Mouse (Mus musculus) stomach, postnatal 0 days (tissue): ENCODE measurements at regions not wholly inside any gene's neighbourhood (a gene's known extent, or its start where the extent isn't known, plus 50 kb on each side); places are given as distances from the start of the nearest gene placed in this dataset.

ENCODE experiments used
- ATAC-seq: fragments of 200-750 bp; cut with Nextera tagmentation; 2 replicates; pipeline ENCODE4 v1.8.0; 2017; ENCODE audit not compliant: low FRiP score, low TSS enrichment
- DNase-seq: peaks from one replicate; pipeline ENCODE4 v3.0.0-alpha.2; 2016; ENCODE audit warnings: low spot score
- H3K27ac ChIP-seq: fragments of 300-500 bp; sonication (generic); replicated peaks from 2 replicates; pipeline ENCODE4 v1.5.1; 2014; ENCODE audit warnings: mild to moderate bottlenecking, control low read depth
- H3K27me3 ChIP-seq: fragments of 300-500 bp; sonication (generic); 2 replicates; pipeline ENCODE4 v1.6.1; 2014; ENCODE audit warnings: low read length; ENCODE audit not compliant: control insufficient read depth, insufficient read depth
- H3K36me3 ChIP-seq: fragments of 300-500 bp; sonication (generic); 2 replicates; pipeline ENCODE4 v1.6.1; 2014; ENCODE audit warnings: low read length, mixed read lengths; ENCODE audit not compliant: control insufficient read depth, insufficient read depth
- H3K4me1 ChIP-seq: fragments of 300-500 bp; sonication (generic); replicated peaks from 2 replicates; pipeline ENCODE4 v1.6.1; 2014; ENCODE audit warnings: antibody characterized with exemption; ENCODE audit not compliant: control insufficient read depth, insufficient read depth
- H3K4me2 ChIP-seq: fragments of 300-500 bp; sonication (generic); replicated peaks from 2 replicates; pipeline ENCODE4 v1.6.1; 2014; ENCODE audit warnings: low read depth, mild to moderate bottlenecking, control low read depth, moderate library complexity
- H3K4me3 ChIP-seq: fragments of 300-500 bp; sonication (generic); 2 replicates; pipeline ENCODE4 v1.5.1; 2014; ENCODE audit warnings: low read depth, low read length, control low read depth
- H3K9ac ChIP-seq: fragments of 300-500 bp; sonication (generic); 2 replicates; pipeline ENCODE4 v1.6.1; 2014; ENCODE audit warnings: mild to moderate bottlenecking, low read length, control low read depth, mixed read lengths
- H3K9me3 ChIP-seq: fragments of 300-500 bp; sonication (generic); 2 replicates; pipeline ENCODE4 v1.6.1; 2016; ENCODE audit warnings: low read length; ENCODE audit not compliant: control insufficient read depth
- CTCF ChIP-seq: IDR thresholded peaks from 2 replicates; pipeline ENCODE4 v1.5.1; 2016; ENCODE audit warnings: antibody characterized with exemption, low read depth, mild to moderate bottlenecking, moderate library complexity
- EP300 ChIP-seq: optimal IDR thresholded peaks from 2 replicates; pipeline ENCODE3; 2016; ENCODE audit warnings: antibody characterized with exemption
- WGBS: fragments of 180-500 bp; shearing (Covaris S2); extraction: QIAGEN DNeasy Blood & Tissue Kit; methylation state at CpG from one replicate; pipeline ENCODE4 v1.1.7; 2014; 5-methylcytosine and 5-hydroxymethylcytosine counted together

- H3K4me1 ChIP-seq, result no peaks in the 10 kb centered on the region
- H3K27me3 ChIP-seq, result no peaks in the 10 kb centered on the region
- H3K9me3 ChIP-seq, result no peaks in the 10 kb centered on the region
- no peak for ATAC-seq
- no peak overlapping the region for H3K27ac ChIP-seq
- no peak for TF ChIP-seq EP300
- TF ChIP-seq CTCF, result no peak
- DNase-seq, result no peak
- H3K4me3 ChIP-seq, result no peak overlapping the region
- H3K4me2 ChIP-seq, result no peak overlapping the region
- 69% methylated on average over 4 of the region's 4 CpGs for WGBS
- no peaks in the 10 kb centered on the region for H3K36me3 ChIP-seq
- H3K9ac ChIP-seq, result no peak overlapping the region
These were observed 87.3 kb upstream of the Ahi1 start for GRCm38 (mm10) chr10:20865031-20865430.

- ATAC-seq (no peak), DNase-seq (no peak)
- no peaks in the 10 kb centered on the region for H3K4me1 ChIP-seq
- H3K27ac ChIP-seq, result no peak overlapping the region
- no peak overlapping the region for H3K4me2 ChIP-seq
- H3K36me3 ChIP-seq, result no peaks in the 10 kb centered on the region
- no peak overlapping the region for H3K4me3 ChIP-seq
- no peaks in the 10 kb centered on the region for H3K27me3 ChIP-seq
- no peaks in the 10 kb centered on the region for H3K9me3 ChIP-seq
- no peak for TF ChIP-seq CTCF
- TF ChIP-seq EP300, result no peak
- WGBS, result 92% methylated on average over 4 of the region's 4 CpGs
- no peak overlapping the region for H3K9ac ChIP-seq
These were observed 94.9 kb upstream of the Ahi1 start for GRCm38 (mm10) chr10:20857413-20857812.

GRCm38 (mm10) chr10:20854621-20855363 lies 97.6 kb upstream of the Ahi1 start:
- 23% methylated on average over 14 of the region's 14 CpGs for WGBS
- Histone ChIP-seq H3K4me3 (peak overlapping the region; percentile 10; the same call in 1 of the 2 replicates), H3K9ac (no peak overlapping the region), H3K4me2 (peak overlapping the region; percentile 31), H3K9me3 (no peaks in the 10 kb centered on the region), H3K36me3 (no peaks in the 10 kb centered on the region), H3K4me1 (no peaks in the 10 kb centered on the region), H3K27ac (no peak overlapping the region), H3K27me3 (no peaks in the 10 kb centered on the region)
- ATAC-seq (peak; percentile 35; the same call in 1 of the 2 replicates), DNase-seq (no peak)
- TF ChIP-seq EP300, result no peak
- no peak for TF ChIP-seq CTCF

GRCm38 (mm10) chr10:20847287-20847686 lies 105.1 kb upstream of the Ahi1 start:
- ATAC-seq (no peak), DNase-seq (no peak)
- H3K4me3 ChIP-seq, result no peak overlapping the region
- H3K4me2 ChIP-seq, result no peak overlapping the region
- 80% methylated on average over 8 of the region's 8 CpGs for WGBS
- no peaks in the 10 kb centered on the region for H3K9me3 ChIP-seq
- no peaks in the 10 kb centered on the region for H3K27me3 ChIP-seq
- no peak overlapping the region for H3K27ac ChIP-seq
- TF ChIP-seq EP300 (no peak), CTCF (no peak)
- no peak overlapping the region for H3K9ac ChIP-seq
- H3K36me3 ChIP-seq, result no peaks in the 10 kb centered on the region
- no peaks in the 10 kb centered on the region for H3K4me1 ChIP-seq

- no peak for ATAC-seq
- TF ChIP-seq CTCF (no peak), EP300 (no peak)
These were observed 109.1 kb upstream of the Ahi1 start for GRCm38 (mm10) chr10:20843277-20843676.

GRCm38 (mm10) chr10:20842131-20842530 lies 110.2 kb upstream of the Ahi1 start:
- DNase-seq (no peak), ATAC-seq (no peak)
- Histone ChIP-seq H3K36me3 (no peaks in the 10 kb centered on the region), H3K9me3 (no peaks in the 10 kb centered on the region), H3K27me3 (no peaks in the 10 kb centered on the region), H3K4me1 (no peaks in the 10 kb centered on the region), H3K9ac (no peak overlapping the region), H3K4me2 (no peak overlapping the region), H3K4me3 (no peak overlapping the region), H3K27ac (no peak overlapping the region)
- WGBS, result 48% methylated on average over 1 of the region's 1 CpGs
- TF ChIP-seq CTCF (no peak), EP300 (no peak)

More at GRCm38 (mm10) chr10:20843277-20843676, 109.1 kb upstream of the Ahi1 start:
- H3K27ac ChIP-seq, result no peak overlapping the region
- no peak overlapping the region for H3K4me3 ChIP-seq
- no peaks in the 10 kb centered on the region for H3K4me1 ChIP-seq
- 31% methylated on average over 3 of the region's 3 CpGs for WGBS
- no peaks in the 10 kb centered on the region for H3K27me3 ChIP-seq
- no peak overlapping the region for H3K9ac ChIP-seq
- DNase-seq, result no peak
- no peaks in the 10 kb centered on the region for H3K36me3 ChIP-seq
- no peak overlapping the region for H3K4me2 ChIP-seq
- no peaks in the 10 kb centered on the region for H3K9me3 ChIP-seq
